25 mouse cellular contexts compared by ENCODE assay signal in the genomic region with DNA sequence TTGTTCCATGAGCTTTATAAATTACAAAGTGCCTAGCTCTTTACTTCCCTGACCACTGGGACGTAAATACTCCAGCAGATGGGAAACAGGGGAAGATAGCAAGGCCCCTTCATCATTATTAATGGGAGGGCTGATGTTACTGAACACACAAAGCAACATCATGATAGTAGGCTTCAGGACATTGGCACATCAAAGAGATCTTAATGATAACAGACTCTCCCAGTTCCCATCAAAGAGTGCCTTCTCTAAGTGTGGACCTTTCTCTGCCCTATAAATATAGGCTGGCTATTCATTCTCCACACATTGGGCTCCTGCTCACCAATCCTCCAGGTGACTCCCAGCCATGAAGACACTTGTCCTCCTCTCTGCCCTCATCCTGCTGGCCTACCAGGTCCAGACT. TPM values are rescaled to one million over a fixed set of nuclear protein-coding genes. Genes with fewer than 3 reads are reported as not detected.
"Had no signal": no experiment of that assay in that cellular context is flagged by ENCODE, and none has a peak within 500 bp of the region (broad histone marks: within the 10 kb centered on the region; RNA-seq: fewer than 3 reads in every experiment).

A gene (plus strand): TSS at position 301 of the 400 bp plus-strand sequence.

RNA-seq across cellular contexts. Expression of the gene that starts here (rescaled TPM):
- polyA plus RNA-seq: heart, embryonic 10.5 days; heart, embryonic 11.5 days; heart, embryonic 12.5 days; heart, embryonic 13.5 days; heart, embryonic 14.5 days; heart, embryonic 15.5 days; heart, postnatal 0 days; hindbrain, embryonic 10.5 days; hindbrain, embryonic 11.5 days; hindbrain, embryonic 12.5 days; hindbrain, embryonic 13.5 days; hindbrain, embryonic 14.5 days; hindbrain, embryonic 15.5 days; hindbrain, embryonic 16.5 days; hindbrain, postnatal 0 days; inflammation-experienced regulatory T-cells, adult 6 months; intestine, embryonic 14.5 days; intestine, embryonic 15.5 days; intestine, embryonic 16.5 days; intestine, postnatal 0 days; kidney, adult 2 months; kidney, embryonic 14.5 days; kidney, embryonic 15.5 days; kidney, embryonic 16.5 days; kidney, postnatal 0 days had no signal
